Mouse (Mus musculus): ENCODE data around the gene Map1s. TPM values are rescaled to one million over a fixed set of nuclear protein-coding genes. Genes with fewer than 3 reads are reported as not detected.
A peak's percentile ranks its signal among the peaks of the same experiment; 100 is the strongest.
"Not testable (repeated sequence)": the region's sequence is repeated elsewhere in the genome, so short reads cannot be mapped to it uniquely, and the experiment has no call there.

Gene Map1s
- polyA plus RNA-seq, 1 experiment from 2014 or later = 15.2 TPM

DNA sequence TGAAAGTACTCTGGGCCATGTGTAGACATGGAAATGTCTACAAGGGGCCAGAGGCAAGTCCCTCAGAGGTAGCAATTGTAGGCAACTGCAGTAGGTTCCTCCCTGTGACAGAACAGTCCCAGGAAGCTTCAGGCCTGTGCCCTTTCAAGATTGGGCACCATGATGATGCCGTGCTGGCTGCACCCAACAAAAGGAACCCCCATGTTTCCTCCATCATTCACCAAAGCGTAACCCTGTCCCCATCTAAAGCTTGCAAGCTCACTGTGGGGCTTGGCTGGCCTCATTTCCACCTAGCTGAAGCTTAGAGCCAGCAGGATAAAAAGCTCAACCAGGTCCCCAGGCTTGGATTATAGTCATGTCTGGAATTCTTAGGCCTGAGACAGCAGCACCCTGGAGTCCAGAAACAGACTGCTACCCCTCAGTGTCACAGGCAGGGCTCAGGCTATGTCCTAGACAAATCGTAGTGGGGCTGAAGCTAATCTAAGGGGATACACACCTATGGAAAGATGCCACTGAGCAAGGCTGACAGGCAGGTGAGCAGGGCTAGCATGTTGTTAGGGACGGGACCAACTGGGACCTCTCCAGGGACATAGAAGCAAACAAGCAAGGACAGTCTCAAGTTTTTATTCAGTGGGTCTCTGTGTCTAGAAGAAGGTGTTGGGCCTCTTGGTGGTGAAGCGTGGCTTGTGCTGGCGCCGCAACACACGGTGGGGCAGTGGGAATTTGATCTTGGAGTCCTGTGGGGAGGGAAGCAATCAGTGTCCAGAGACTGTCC is 10.8 kb upstream of the Map1s start:
- Histone ChIP-seq H3K4me3 (ENCODE audit: low read depth, low read length) (no peak overlapping the region), H3K4me1 (replicated peaks; ENCODE audit: control insufficient read depth, insufficient read depth) (peaks cover 4% of the 10 kb centered on the region; the same call in 1 of the 2 replicates), H3K27me3 (ENCODE audit: control insufficient read depth, insufficient read depth, low read length) (no peaks in the 10 kb centered on the region; the same call in 1 of the 2 replicates), H3K4me2 (replicated peaks; ENCODE audit: low read depth) (no peak overlapping the region), H3K27ac (replicated peaks) (no peak overlapping the region), H3K9me3 (ENCODE audit: control insufficient read depth, low read length) (no peaks in the 10 kb centered on the region), H3K36me3 (ENCODE audit: control insufficient read depth, insufficient read depth, low read length) (peaks cover 12% of the 10 kb centered on the region), H3K9ac (ENCODE audit: low read length) (no peak overlapping the region)
- ATAC-seq (ENCODE audit: low FRiP score, low TSS enrichment) = no peak
- no peak for TF ChIP-seq CTCF (IDR thresholded peaks at IDR 0.05; ENCODE audit: low read depth)
- no peak for TF ChIP-seq EP300 (optimal IDR thresholded peaks at IDR 0.05)
- 85% methylated on average over 8 of the region's 8 CpGs for WGBS
- no peak for DNase-seq (ENCODE audit: low spot score)

DNA sequence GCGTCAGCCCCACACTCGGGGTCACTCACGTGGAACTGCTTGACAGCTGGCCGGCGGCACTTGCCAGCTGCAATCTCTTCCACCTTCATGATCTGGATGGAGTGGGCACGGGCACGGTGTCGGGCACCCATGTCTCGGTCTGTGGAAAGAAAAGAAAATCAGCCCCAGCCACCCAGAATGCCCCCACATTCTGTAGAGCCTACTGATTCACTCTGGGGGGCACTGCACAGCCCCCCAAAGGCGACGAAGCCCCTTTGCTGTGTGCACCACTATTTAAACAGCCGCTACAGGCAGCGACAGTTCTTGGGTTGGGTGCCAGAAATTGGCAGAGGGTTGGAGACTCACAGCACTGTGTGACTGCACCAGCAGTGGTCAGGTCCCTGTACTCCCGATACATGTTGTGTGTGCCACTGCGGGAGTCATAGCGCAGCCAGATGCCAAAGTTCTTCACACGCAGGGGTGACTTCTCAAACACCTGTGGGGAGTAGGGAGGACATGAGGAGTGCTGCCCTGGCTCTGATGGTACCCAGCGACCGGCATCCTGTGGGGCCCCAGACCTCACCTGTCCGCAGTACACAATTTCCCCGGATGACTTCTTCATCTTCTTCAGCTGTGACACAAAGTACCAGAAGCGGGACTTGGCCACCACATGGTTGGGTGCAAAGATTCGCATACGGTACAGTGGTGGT is 10.0 kb upstream of the Map1s start:
- Histone ChIP-seq H3K4me2 (replicated peaks; ENCODE audit: low read depth) (peak overlapping the region; percentile 92), H3K4me3 (ENCODE audit: low read depth, low read length) (peak overlapping the region; percentile 84; the same call in 1 of the 2 replicates), H3K36me3 (ENCODE audit: control insufficient read depth, insufficient read depth, low read length) (peaks cover 12% of the 10 kb centered on the region)
- DNase-seq (ENCODE audit: low spot score); H3K4me1 ChIP-seq (replicated peaks; ENCODE audit: control insufficient read depth, insufficient read depth); H3K27ac ChIP-seq (replicated peaks); H3K27me3 ChIP-seq (ENCODE audit: control insufficient read depth, insufficient read depth, low read length); H3K9me3 ChIP-seq (ENCODE audit: control insufficient read depth, low read length); ATAC-seq (ENCODE audit: low FRiP score, low TSS enrichment); H3K9ac ChIP-seq (ENCODE audit: low read length): not testable (repeated sequence)
- 80% methylated on average over 23 of the region's 24 CpGs for WGBS

DNA sequence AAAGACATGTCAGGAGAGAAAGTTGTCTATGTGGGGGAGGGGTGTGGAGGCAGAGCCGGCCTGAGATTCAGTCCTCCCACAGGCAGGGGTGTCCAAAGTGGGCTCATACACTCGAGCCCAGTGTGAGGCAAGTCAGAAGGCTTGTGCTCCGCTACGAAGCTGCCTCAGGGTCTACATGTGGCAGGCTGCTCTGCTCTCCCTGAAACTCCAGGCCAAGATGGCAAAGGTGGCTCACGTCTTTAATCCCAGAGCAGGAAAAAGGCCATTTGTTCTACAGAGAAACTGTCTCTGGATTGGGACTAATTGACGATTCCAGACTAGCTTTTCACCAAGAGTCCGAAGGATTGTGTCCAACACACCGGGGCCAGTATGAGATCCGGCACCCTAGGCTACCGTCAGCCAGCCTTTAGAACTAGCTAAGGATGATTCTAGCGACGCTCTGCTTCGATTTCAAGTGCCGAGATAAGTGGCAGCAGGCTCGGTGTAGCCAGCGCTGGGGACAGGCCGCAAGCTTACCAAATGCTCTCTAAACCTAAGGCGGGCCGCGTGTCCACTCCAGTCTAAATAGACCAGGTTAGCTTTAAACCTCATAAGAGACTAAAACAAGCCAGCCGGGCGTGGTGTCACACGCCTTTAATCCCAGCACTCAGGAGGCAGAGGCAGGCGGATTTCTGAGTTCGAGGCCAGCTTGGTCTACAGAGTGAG is 9.3 kb upstream of the Map1s start:
- H3K4me3 ChIP-seq (ENCODE audit: low read depth, low read length) = peak overlapping the region; percentile 84
- WGBS = 3% methylated on average over 25 of the region's 25 CpGs
- peak overlapping the region; percentile 81 for H3K27ac ChIP-seq (replicated peaks)
- no peaks in the 10 kb centered on the region; the same call in 1 of the 2 replicates for H3K27me3 ChIP-seq (ENCODE audit: control insufficient read depth, insufficient read depth, low read length)
- no peaks in the 10 kb centered on the region for H3K9me3 ChIP-seq (ENCODE audit: control insufficient read depth, low read length)
- DNase-seq (ENCODE audit: low spot score) (no peak), ATAC-seq (ENCODE audit: low FRiP score, low TSS enrichment) (no peak)
- peak overlapping the region; percentile 92 for H3K9ac ChIP-seq (ENCODE audit: low read length)
- peaks cover 4% of the 10 kb centered on the region; the same call in 1 of the 2 replicates for H3K4me1 ChIP-seq (replicated peaks; ENCODE audit: control insufficient read depth, insufficient read depth)
- peaks cover 12% of the 10 kb centered on the region for H3K36me3 ChIP-seq (ENCODE audit: control insufficient read depth, insufficient read depth, low read length)
- TF ChIP-seq CTCF (IDR thresholded peaks at IDR 0.05; ENCODE audit: low read depth) (no peak), EP300 (optimal IDR thresholded peaks at IDR 0.05) (no peak)
- peak overlapping the region; percentile 92 for H3K4me2 ChIP-seq (replicated peaks; ENCODE audit: low read depth)

DNA sequence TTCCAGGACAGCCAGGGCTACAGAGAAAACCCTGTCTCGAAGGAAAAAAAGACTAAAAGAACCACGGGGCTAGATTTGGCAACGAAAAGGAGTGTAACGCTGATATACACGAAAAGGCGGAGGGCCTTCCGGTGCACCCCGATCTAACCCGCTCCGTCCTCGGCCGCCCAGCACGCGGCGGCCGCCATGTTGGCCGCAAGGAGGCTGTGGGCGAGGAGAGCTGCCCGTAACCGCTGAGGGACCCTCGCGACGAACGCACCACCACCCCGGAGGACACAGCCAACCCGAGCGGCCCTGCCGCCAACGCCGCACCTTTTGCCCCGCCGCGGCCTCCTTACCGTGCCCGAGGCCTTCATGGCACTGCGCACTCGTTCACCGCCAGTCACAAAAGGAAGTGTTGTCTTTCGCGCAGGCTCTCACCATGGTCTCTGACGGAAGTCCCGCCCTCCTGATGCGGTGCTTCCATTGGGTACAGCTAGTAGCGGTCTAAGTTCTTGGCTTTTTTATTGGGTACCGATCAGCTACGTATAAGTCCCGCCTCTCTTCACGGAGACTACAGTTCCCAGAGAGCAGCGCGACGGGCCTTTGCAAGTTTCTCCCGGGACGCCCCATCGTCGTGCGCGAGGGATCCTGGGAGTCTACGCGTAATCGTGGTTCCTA is 8.6 kb upstream of the Map1s start, which contains the start of gene Rpl18a:
Rpl18a (minus strand) TSS at position 392 of the 660 bp plus-strand sequence.
- H3K9me3 ChIP-seq (ENCODE audit: control insufficient read depth, low read length) = no peaks in the 10 kb centered on the region
- TF ChIP-seq CTCF (IDR thresholded peaks at IDR 0.05; ENCODE audit: low read depth) (no peak; the same call in 1 of the 2 replicates), EP300 (optimal IDR thresholded peaks at IDR 0.05) (no peak)
- peak within 1 kb of the TSS; percentile 92 for H3K4me2 ChIP-seq (replicated peaks; ENCODE audit: low read depth)
- peak within 1 kb of the TSS; percentile 84 for H3K4me3 ChIP-seq (ENCODE audit: low read depth, low read length)
- peaks cover 12% of the 10 kb centered on the region for H3K36me3 ChIP-seq (ENCODE audit: control insufficient read depth, insufficient read depth, low read length)
- peak within 1 kb of the TSS; percentile 85 for H3K27ac ChIP-seq (replicated peaks)
- H3K4me1 ChIP-seq (replicated peaks; ENCODE audit: control insufficient read depth, insufficient read depth) = peaks cover 4% of the 10 kb centered on the region; the same call in 1 of the 2 replicates
- ATAC-seq (ENCODE audit: low FRiP score, low TSS enrichment) (peak; percentile 98), DNase-seq (ENCODE audit: low spot score) (peak; percentile 96)
- under 1% methylated on average over 44 of the region's 60 CpGs for WGBS
- no peaks in the 10 kb centered on the region for H3K27me3 ChIP-seq (ENCODE audit: control insufficient read depth, insufficient read depth, low read length)
- H3K9ac ChIP-seq (ENCODE audit: low read length) = peak within 1 kb of the TSS; percentile 92

DNA sequence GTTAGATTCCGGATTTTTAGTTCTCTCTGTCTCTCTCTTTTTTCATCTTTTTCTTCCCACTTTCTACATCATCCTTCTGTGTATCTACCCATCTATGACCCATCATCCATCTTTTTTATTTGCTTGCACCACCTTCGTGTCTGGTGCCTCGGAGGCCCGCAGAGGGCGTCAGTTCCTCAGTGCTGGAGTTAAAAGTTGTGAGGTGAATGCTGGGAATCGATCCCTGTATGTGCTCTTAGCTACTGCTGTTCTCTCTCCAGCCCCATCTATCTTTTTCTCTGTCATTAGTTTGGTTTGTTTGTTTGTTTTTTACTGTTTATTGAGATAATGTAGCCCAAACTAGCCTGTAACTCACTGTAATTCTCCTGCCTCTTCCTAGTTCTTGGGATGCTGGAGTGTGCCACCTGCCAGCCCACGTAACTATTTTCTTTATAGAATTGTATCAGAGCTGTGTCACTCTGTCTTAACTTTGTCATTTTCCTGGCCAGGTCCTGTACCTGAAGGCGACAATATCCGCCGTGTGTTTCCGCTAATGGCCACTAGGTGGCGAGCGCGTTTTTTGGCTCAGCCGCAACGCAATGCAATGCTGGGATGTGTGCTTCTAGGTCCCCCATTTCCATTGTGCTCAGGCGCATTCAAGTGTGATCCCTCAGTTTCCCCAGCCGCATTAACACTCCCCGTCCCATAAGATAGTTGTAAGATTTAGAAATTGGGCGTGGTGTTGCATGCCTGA is 7.9 kb upstream of the Map1s start:
- peak overlapping the region; percentile 71 for H3K9ac ChIP-seq (ENCODE audit: low read length)
- TF ChIP-seq CTCF (IDR thresholded peaks at IDR 0.05; ENCODE audit: low read depth) = peak; percentile 95
- TF ChIP-seq EP300 (optimal IDR thresholded peaks at IDR 0.05) = no peak
- DNase-seq (ENCODE audit: low spot score) (peak; percentile 87), ATAC-seq (ENCODE audit: low FRiP score, low TSS enrichment) (peak; percentile 44)
- H3K27ac ChIP-seq (replicated peaks) = peak overlapping the region; percentile 85
- peaks cover 4% of the 10 kb centered on the region; the same call in 1 of the 2 replicates for H3K4me1 ChIP-seq (replicated peaks; ENCODE audit: control insufficient read depth, insufficient read depth)
- H3K36me3 ChIP-seq (ENCODE audit: control insufficient read depth, insufficient read depth, low read length) = peaks cover 12% of the 10 kb centered on the region
- peak overlapping the region; percentile 84 for H3K4me3 ChIP-seq (ENCODE audit: low read depth, low read length)
- no peaks in the 10 kb centered on the region for H3K27me3 ChIP-seq (ENCODE audit: control insufficient read depth, insufficient read depth, low read length)
- WGBS = under 1% methylated on average over 20 of the region's 20 CpGs
- H3K9me3 ChIP-seq (ENCODE audit: control insufficient read depth, low read length) = no peaks in the 10 kb centered on the region
- H3K4me2 ChIP-seq (replicated peaks; ENCODE audit: low read depth) = peak overlapping the region; percentile 73

Data from stomach, postnatal 0 days (tissue).